Mouse (Mus musculus) small intestine, adult 2 months (tissue): ENCODE data around the gene Tox2.

ENCODE experiments used
- CTCF ChIP-seq: fragments of 200-500 bp; IDR thresholded peaks from 2 replicates; pipeline ENCODE4 v1.5.1; 2012; ENCODE audit warnings: low read depth, mild to moderate bottlenecking, control low read depth, inconsistent platforms, low read length, moderate library complexity, mixed read lengths; ENCODE audit not compliant: insufficient replicate concordance, insufficient read length; ENCODE audit errors: extremely low read depth
- POLR2A ChIP-seq: fragments of 200-500 bp; IDR thresholded peaks from 2 replicates; pipeline ENCODE4 v1.6.1; 2012; ENCODE audit warnings: low read depth, mild to moderate bottlenecking, control low read depth, inconsistent platforms, low read length, moderate library complexity

GRCm38 (mm10) chr2:163174066-163174465 is 28.9 kb upstream of the Tox2 start:
- TF ChIP-seq CTCF, result no peak
- TF ChIP-seq POLR2A, result no peak
